Mouse (Mus musculus): ENCODE data around the gene Gm45213. TPM values are rescaled to one million over a fixed set of nuclear protein-coding genes. Genes with fewer than 3 reads are reported as not detected.

The Gm45213 gene
- total and polyA plus RNA-seq, 3 experiments, result not detected

GRCm38 (mm10) chr7:66058703-66059102, 15.3 kb downstream of the Gm45213 start, which contains the start of gene Snrpa1:
Snrpa1 (plus strand) TSS chr7:66059003.
- peaks cover 5% of the 10 kb centered on the region for H3K4me1 ChIP-seq (ENCODE audit: control insufficient read depth, insufficient read depth, low read length)
- H3K79me2 ChIP-seq (replicated peaks; ENCODE audit: control insufficient read depth, insufficient read depth, low read length), result peaks cover 2% of the 10 kb centered on the region; the same call in 1 of the 2 replicates
- DNase-seq, result no peak
- intact Hi-C loops (cut with DNase I), result loop anchor here (5.0 kb wide), 1 partner anchor 196 kb away; the partner anchor contains the start of gene Pcsk6
- peak within 1 kb of the TSS; percentile 92 for H3K9ac ChIP-seq (ENCODE audit: low read depth, low read length)
- TF ChIP-seq POLR2A (IDR thresholded peaks at IDR 0.05; ENCODE audit: insufficient read depth, low read depth, low read length) (no peak), CTCF (IDR thresholded peaks at IDR 0.05) (no peak), EP300 (IDR thresholded peaks at IDR 0.05; ENCODE audit: insufficient read depth, low read depth, low read length) (no peak)
- H3K27ac ChIP-seq, result peak within 1 kb of the TSS; percentile 90
- H3K27me3 ChIP-seq (ENCODE audit: control insufficient read depth, insufficient read depth, low read length), result no peaks in the 10 kb centered on the region
- H3K36me3 ChIP-seq (ENCODE audit: control insufficient read depth, insufficient read depth, low read length), result no peaks in the 10 kb centered on the region
- 88% methylated on average over 1 of the region's 1 CpGs for WGBS
- peak within 1 kb of the TSS; percentile 73 for H3K4me3 ChIP-seq

GRCm38 (mm10) chr7:66060066-66060956, 16.9 kb downstream of the Gm45213 start:
- intact Hi-C loops (cut with DNase I), result no loop called here
- Histone ChIP-seq H3K79me2 (replicated peaks; ENCODE audit: control insufficient read depth, insufficient read depth, low read length) (peaks cover 2% of the 10 kb centered on the region; the same call in 1 of the 2 replicates), H3K4me1 (ENCODE audit: control insufficient read depth, insufficient read depth, low read length) (peaks cover 5% of the 10 kb centered on the region), H3K27ac (peak overlapping the region; percentile 90), H3K4me3 (peak overlapping the region; percentile 73), H3K9ac (ENCODE audit: low read depth, low read length) (peak overlapping the region; percentile 92), H3K36me3 (ENCODE audit: control insufficient read depth, insufficient read depth, low read length) (no peaks in the 10 kb centered on the region; the same call in 1 of the 2 replicates), H3K27me3 (ENCODE audit: control insufficient read depth, insufficient read depth, low read length) (no peaks in the 10 kb centered on the region)
- TF ChIP-seq POLR2A (IDR thresholded peaks at IDR 0.05; ENCODE audit: insufficient read depth, low read depth, low read length) (peak; percentile 85), CTCF (IDR thresholded peaks at IDR 0.05) (0 out of 2 replicates have a peak, but pooled peaks have one; percentile 13), EP300 (IDR thresholded peaks at IDR 0.05; ENCODE audit: insufficient read depth, low read depth, low read length) (no peak)
- WGBS, result under 1% methylated on average over 63 of the region's 64 CpGs
- peak; percentile 91 to 95 for DNase-seq

GRCm38 (mm10) chr7:66061057-66061456, 17.7 kb downstream of the Gm45213 start:
- Histone ChIP-seq H3K27me3 (ENCODE audit: control insufficient read depth, insufficient read depth, low read length) (no peaks in the 10 kb centered on the region), H3K27ac (peak overlapping the region; percentile 90; the same call in 1 of the 2 replicates)
- intact Hi-C loops (cut with DNase I), result no loop called here

DNA sequence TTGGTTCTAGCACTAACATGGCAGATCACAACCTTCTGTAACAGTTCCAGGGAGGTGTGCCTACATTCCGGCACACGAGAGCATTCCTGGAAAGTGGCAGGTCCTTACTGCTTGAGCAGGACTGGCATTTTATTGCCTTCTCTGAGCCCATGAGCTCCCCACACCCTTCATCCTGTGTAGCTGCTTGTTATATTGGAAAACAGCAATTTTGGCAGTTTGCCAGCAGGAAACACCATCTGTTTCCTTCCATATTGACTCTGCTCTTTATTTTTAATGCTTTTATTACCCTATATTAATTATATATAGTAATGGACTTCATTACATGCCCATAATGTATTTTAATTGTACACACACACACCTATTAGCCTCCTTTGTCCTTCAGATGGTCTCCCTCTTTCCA, 33.0 kb downstream of the Gm45213 start:
- Histone ChIP-seq H3K9ac (ENCODE audit: low read depth, low read length) (no peak overlapping the region), H3K4me1 (ENCODE audit: control insufficient read depth, insufficient read depth, low read length) (peaks cover 4% of the 10 kb centered on the region), H3K36me3 (ENCODE audit: control insufficient read depth, insufficient read depth, low read length) (no peaks in the 10 kb centered on the region; the same call in 1 of the 2 replicates), H3K4me3 (no peak overlapping the region), H3K79me2 (replicated peaks; ENCODE audit: control insufficient read depth, insufficient read depth, low read length) (no peaks in the 10 kb centered on the region), H3K27ac (no peak overlapping the region), H3K27me3 (ENCODE audit: control insufficient read depth, insufficient read depth, low read length) (no peaks in the 10 kb centered on the region)
- TF ChIP-seq EP300 (IDR thresholded peaks at IDR 0.05; ENCODE audit: insufficient read depth, low read depth, low read length) (no peak), POLR2A (IDR thresholded peaks at IDR 0.05; ENCODE audit: insufficient read depth, low read depth, low read length) (no peak), CTCF (IDR thresholded peaks at IDR 0.05) (no peak)
- 62% methylated on average over 2 of the region's 2 CpGs for WGBS
- DNase-seq, result no peak
- intact Hi-C loops (cut with DNase I), result no loop called here

More at GRCm38 (mm10) chr7:66061057-66061456, 17.7 kb downstream of the Gm45213 start:
- TF ChIP-seq CTCF (IDR thresholded peaks at IDR 0.05) (no peak), POLR2A (IDR thresholded peaks at IDR 0.05; ENCODE audit: insufficient read depth, low read depth, low read length) (no peak), EP300 (IDR thresholded peaks at IDR 0.05; ENCODE audit: insufficient read depth, low read depth, low read length) (no peak)
- Histone ChIP-seq H3K36me3 (ENCODE audit: control insufficient read depth, insufficient read depth, low read length) (no peaks in the 10 kb centered on the region; the same call in 1 of the 2 replicates), H3K9ac (ENCODE audit: low read depth, low read length) (peak overlapping the region; percentile 92), H3K4me3 (peak overlapping the region; percentile 73), H3K79me2 (replicated peaks; ENCODE audit: control insufficient read depth, insufficient read depth, low read length) (peaks cover 2% of the 10 kb centered on the region; the same call in 1 of the 2 replicates), H3K4me1 (ENCODE audit: control insufficient read depth, insufficient read depth, low read length) (peaks cover 5% of the 10 kb centered on the region)
- 2% methylated on average over 14 of the region's 14 CpGs for WGBS
- DNase-seq, result no peak

DNA sequence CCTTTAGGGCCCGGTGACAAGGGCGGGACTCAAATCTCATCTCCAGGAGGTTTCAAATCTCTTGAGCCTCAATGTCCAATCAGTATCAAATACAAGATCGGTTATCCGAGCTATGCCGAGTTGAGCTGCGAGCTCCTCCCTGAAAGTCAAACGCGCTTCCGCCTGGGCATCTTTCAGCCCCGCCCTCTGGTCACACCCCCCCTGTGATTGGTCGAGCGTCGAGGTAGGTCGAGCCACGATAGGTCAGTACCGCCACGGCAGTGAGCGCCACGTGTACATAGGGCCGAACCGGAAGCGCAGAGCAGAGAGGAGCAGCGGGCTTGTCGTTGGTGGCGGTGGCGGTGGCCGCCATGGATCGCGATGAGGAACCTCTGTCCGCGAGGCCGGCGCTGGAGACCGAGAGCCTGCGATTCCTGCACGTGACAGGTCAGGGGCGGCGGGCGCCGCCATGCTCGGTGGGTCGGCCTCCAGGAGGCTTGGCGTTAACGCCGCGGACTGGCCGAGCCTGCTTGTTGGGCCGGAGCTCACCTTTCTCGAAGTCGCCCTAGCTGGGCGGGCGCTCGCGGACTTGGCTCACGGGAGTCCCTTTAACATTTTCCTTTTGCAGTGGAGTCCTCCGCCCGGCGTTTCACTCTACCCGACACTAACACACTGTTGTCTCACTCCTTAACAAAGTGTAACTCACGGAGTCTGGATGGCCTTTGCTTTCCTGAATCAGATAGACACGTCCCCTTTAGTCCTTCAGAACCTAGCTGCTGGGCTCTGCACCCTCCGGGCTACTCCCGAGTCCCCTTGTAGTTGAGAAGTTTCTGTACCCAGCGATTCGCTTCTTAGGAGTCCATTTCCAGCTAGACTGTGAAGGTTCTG, 36.2 kb downstream of the Gm45213 start, which contains the start of gene Selenos:
TSS of gene Selenos (plus strand) at position 286 of the 867 bp plus-strand sequence.
- Histone ChIP-seq H3K27me3 (ENCODE audit: control insufficient read depth, insufficient read depth, low read length) (no peaks in the 10 kb centered on the region), H3K9ac (ENCODE audit: low read depth, low read length) (peak within 1 kb of the TSS; percentile 53), H3K36me3 (ENCODE audit: control insufficient read depth, insufficient read depth, low read length) (peaks cover 5% of the 10 kb centered on the region), H3K79me2 (replicated peaks; ENCODE audit: control insufficient read depth, insufficient read depth, low read length) (no peaks in the 10 kb centered on the region), H3K27ac (peak within 1 kb of the TSS; percentile 85), H3K4me1 (ENCODE audit: control insufficient read depth, insufficient read depth, low read length) (peaks cover 6% of the 10 kb centered on the region), H3K4me3 (peak within 1 kb of the TSS; percentile 66)
- intact Hi-C loops (cut with DNase I), result no loop called here
- peak; percentile 93 to 96 for DNase-seq
- WGBS, result under 1% methylated on average over 65 of the region's 65 CpGs
- TF ChIP-seq POLR2A (IDR thresholded peaks at IDR 0.05; ENCODE audit: insufficient read depth, low read depth, low read length) (peak; percentile 81), CTCF (IDR thresholded peaks at IDR 0.05) (no peak), EP300 (IDR thresholded peaks at IDR 0.05; ENCODE audit: insufficient read depth, low read depth, low read length) (peak; percentile 82)

All from heart, adult 2 months (tissue).